Comparison of ENCODE assay signal across 26 mouse cellular contexts in the genomic region with DNA sequence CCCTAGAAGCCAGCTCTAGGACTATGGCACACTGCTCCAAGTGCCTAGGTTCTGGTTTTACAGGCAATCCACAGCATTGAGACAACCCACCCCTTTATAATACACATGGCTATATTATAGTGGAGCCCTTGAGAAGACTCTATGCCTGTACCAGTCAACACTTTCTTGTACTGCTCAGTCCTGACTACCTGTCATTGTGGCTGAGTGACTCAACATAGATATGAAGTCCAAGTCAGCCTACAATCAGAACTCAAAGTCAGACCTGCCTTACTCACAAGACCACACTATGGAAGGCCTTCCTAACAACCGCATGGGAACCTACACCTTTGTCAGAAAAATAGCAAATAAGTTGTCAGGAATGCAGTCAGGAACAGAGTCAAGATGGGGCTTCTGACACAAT. TPM values are rescaled to one million over a fixed set of nuclear protein-coding genes. Genes with fewer than 3 reads are reported as not detected.
DNase-seq lines count a peak whose midpoint lies in the region; ATAC-seq and TF ChIP-seq lines count a peak whose summit lies in the region.
"Had no signal": no experiment of that assay in that cellular context is flagged by ENCODE, and none has a peak within 500 bp of the region (broad histone marks: within the 10 kb centered on the region; RNA-seq: fewer than 3 reads in every experiment).

No protein-coding gene starts in this region.

- H3K4me2 ChIP-seq in midbrain, embryonic 12.5 days (replicated peaks): no peak overlapping the region
- H3K4me2 ChIP-seq in midbrain, embryonic 15.5 days: no peak overlapping the region
- H3K4me2 ChIP-seq in liver, embryonic 12.5 days: peak overlapping the region; percentile 37
- peak overlapping the region; percentile 13; the same call in 1 of the 2 replicates for H3K4me2 ChIP-seq in liver, postnatal 0 days (ENCODE audit: low read depth, low read length)
- H3K4me2 ChIP-seq: embryonic facial prominence, embryonic 15.5 days; hindbrain, embryonic 13.5 days had no signal

- intact Hi-C loops in left cerebral cortex, postnatal 36 days (cut with DNase I): no loop called here

- H3K4me1 ChIP-seq in midbrain, embryonic 12.5 days: peaks cover 29% of the 10 kb centered on the region
- H3K4me1 ChIP-seq in midbrain, embryonic 15.5 days: peaks cover 29% of the 10 kb centered on the region
- H3K4me1 ChIP-seq in liver, embryonic 12.5 days: peaks cover 75% of the 10 kb centered on the region
- peaks cover 37% of the 10 kb centered on the region for H3K4me1 ChIP-seq in liver, postnatal 0 days (ENCODE audit: insufficient read depth)
- peaks cover 43% of the 10 kb centered on the region for H3K4me1 ChIP-seq in embryonic facial prominence, embryonic 10.5 days

- H3K27ac ChIP-seq in midbrain, embryonic 12.5 days (replicated peaks): no peak overlapping the region
- H3K27ac ChIP-seq in midbrain, embryonic 15.5 days: no peak overlapping the region
- H3K27ac ChIP-seq in liver, embryonic 12.5 days: 0 out of 2 replicates have a peak overlapping the region, but pooled peaks have one; percentile 38
- H3K27ac ChIP-seq in liver, postnatal 0 days (ENCODE audit: low read depth): no peak overlapping the region
- H3K27ac ChIP-seq in embryonic facial prominence, embryonic 10.5 days (replicated peaks): no peak overlapping the region
- H3K27ac ChIP-seq: embryonic facial prominence, embryonic 15.5 days; forebrain, embryonic 10.5 days; hindbrain, embryonic 13.5 days; hindbrain, postnatal 0 days had no signal

- H3K9ac ChIP-seq in midbrain, embryonic 12.5 days (replicated peaks): 0 out of 2 replicates have a peak overlapping the region, but pooled peaks have one; percentile 6
- no peak overlapping the region for H3K9ac ChIP-seq in midbrain, embryonic 15.5 days
- H3K9ac ChIP-seq in liver, embryonic 12.5 days: no peak overlapping the region
- no peak overlapping the region for H3K9ac ChIP-seq in liver, postnatal 0 days (replicated peaks)
- H3K9ac ChIP-seq: embryonic facial prominence, embryonic 15.5 days; hindbrain, embryonic 13.5 days had no signal

- WGBS in midbrain, embryonic 12.5 days: 98% methylated on average over 1 of the region's 1 CpGs
- 98% methylated on average over 1 of the region's 1 CpGs for WGBS in midbrain, embryonic 15.5 days
- WGBS in liver, embryonic 12.5 days (ENCODE audit: insufficient replicate concordance): 83% methylated on average over 1 of the region's 1 CpGs
- WGBS in liver, postnatal 0 days (ENCODE audit: insufficient replicate concordance): 96% methylated on average over 1 of the region's 1 CpGs
- 95% methylated on average over 1 of the region's 1 CpGs for WGBS in embryonic facial prominence, embryonic 10.5 days

- H3K27me3 ChIP-seq in midbrain, embryonic 12.5 days: no peaks in the 10 kb centered on the region
- H3K27me3 ChIP-seq in midbrain, embryonic 15.5 days (replicated peaks): no peaks in the 10 kb centered on the region
- no peaks in the 10 kb centered on the region for H3K27me3 ChIP-seq in liver, embryonic 12.5 days (replicated peaks)
- H3K27me3 ChIP-seq in liver, postnatal 0 days (ENCODE audit: insufficient read depth, low read length): no peaks in the 10 kb centered on the region
- H3K27me3 ChIP-seq in embryonic facial prominence, embryonic 10.5 days (replicated peaks; ENCODE audit: low read depth, poor library complexity, severe bottlenecking): no peaks in the 10 kb centered on the region
- H3K27me3 ChIP-seq: embryonic facial prominence, embryonic 15.5 days; hindbrain, embryonic 13.5 days; Patski had no signal

- TF ChIP-seq EP300 in liver, postnatal 0 days (IDR thresholded peaks at IDR 0.05; ENCODE audit: low read depth): no peak

- DNase-seq in liver, postnatal 0 days: no peak
- DNase-seq in frontal cortex, postnatal 10 days (ENCODE audit: low spot score in 2 of 2): no peak
- no peak for DNase-seq in left cerebral cortex, postnatal 36 days (ENCODE audit: low spot score in 2 of 2)
- DNase-seq in embryonic facial prominence, embryonic 10.5 days (ENCODE audit: low spot score): no peak
- DNase-seq: adrenal gland, adult 2 months; adrenal gland, postnatal 25 days; cerebellum, adult 18-20 months; cerebellum, adult 9-11 months; gastrocnemius, postnatal 36 days; heart, adult 11 months; heart, postnatal 10 days had no signal

- H3K4me3 ChIP-seq in midbrain, embryonic 12.5 days: no peak overlapping the region
- H3K4me3 ChIP-seq in midbrain, embryonic 15.5 days: no peak overlapping the region
- H3K4me3 ChIP-seq in liver, embryonic 12.5 days: no peak overlapping the region
- H3K4me3 ChIP-seq in liver, postnatal 0 days (ENCODE audit: low read depth, low read length): no peak overlapping the region
- no peak overlapping the region for H3K4me3 ChIP-seq in embryonic facial prominence, embryonic 10.5 days
- H3K4me3 ChIP-seq: embryonic facial prominence, embryonic 15.5 days; erythroblast, embryonic 14.5 days; forebrain, embryonic 10.5 days; hindbrain, embryonic 13.5 days had no signal

- no peaks in the 10 kb centered on the region for H3K9me3 ChIP-seq in midbrain, embryonic 12.5 days
- no peaks in the 10 kb centered on the region for H3K9me3 ChIP-seq in midbrain, embryonic 15.5 days
- no peaks in the 10 kb centered on the region for H3K9me3 ChIP-seq in liver, embryonic 12.5 days (replicated peaks)
- no peaks in the 10 kb centered on the region for H3K9me3 ChIP-seq in liver, postnatal 0 days (ENCODE audit: low read length)
- no peaks in the 10 kb centered on the region for H3K9me3 ChIP-seq in embryonic facial prominence, embryonic 10.5 days
- H3K9me3 ChIP-seq: embryonic facial prominence, embryonic 15.5 days; forebrain, embryonic 10.5 days; hindbrain, embryonic 13.5 days had no signal

- no peak for ATAC-seq in midbrain, embryonic 12.5 days (ENCODE audit: low FRiP score, low read depth)
- ATAC-seq in midbrain, embryonic 15.5 days (replicated peaks): no peak
- no peak for ATAC-seq in liver, embryonic 12.5 days
- ATAC-seq in liver, postnatal 0 days: no peak
- ATAC-seq: forebrain, embryonic 16.5 days; hindbrain, postnatal 0 days; Patski had no signal

- no peak for TF ChIP-seq CTCF in liver, postnatal 0 days (IDR thresholded peaks at IDR 0.05; ENCODE audit: low read depth)

- H3K36me3 ChIP-seq in midbrain, embryonic 12.5 days: peaks cover 39% of the 10 kb centered on the region
- H3K36me3 ChIP-seq in midbrain, embryonic 15.5 days (replicated peaks): peaks cover 6% of the 10 kb centered on the region; the same call in 1 of the 2 replicates
- peaks cover 48% of the 10 kb centered on the region for H3K36me3 ChIP-seq in liver, embryonic 12.5 days
- peaks cover 11% of the 10 kb centered on the region; the same call in 1 of the 2 replicates for H3K36me3 ChIP-seq in liver, postnatal 0 days (replicated peaks; ENCODE audit: insufficient read depth, low read length)
- peaks cover 66% of the 10 kb centered on the region for H3K36me3 ChIP-seq in embryonic facial prominence, embryonic 10.5 days (replicated peaks)

RNA-seq across cellular contexts. Expression of a gene that starts 3.7 kb away (rescaled TPM):
- 117 and 126 TPM in 2 replicates for polyA plus RNA-seq in midbrain, embryonic 12.5 days (2016; fragmentation: Nextera tagmentation; extraction: Ambion mirVana)
- polyA plus RNA-seq in midbrain, embryonic 15.5 days (2015; fragmentation: Nextera tagmentation; extraction: Ambion mirVana): 88.2 and 91.3 TPM in 2 replicates
- 61.1 and 61.5 TPM in 2 replicates for polyA plus RNA-seq in liver, embryonic 12.5 days (2016; fragmentation: Nextera tagmentation; extraction: Ambion mirVana)
- polyA plus RNA-seq in liver, postnatal 0 days (2015; fragmentation: Nextera tagmentation; extraction: Ambion mirVana): 20.9 and 21.7 TPM in 2 replicates
- 100 to 1,000 TPM in 1 of 2 experiments, 10 to 100 TPM in 1; 90.2 to 106 TPM for total RNA-seq in left cerebral cortex, postnatal 36 days (2021)
- 130 and 133 TPM in 2 replicates for polyA plus RNA-seq in embryonic facial prominence, embryonic 10.5 days (2016; fragmentation: Nextera tagmentation; extraction: Ambion mirVana)

RNA-seq across cellular contexts. Expression of a gene that starts 43.3 kb away (rescaled TPM):
- 1.7 TPM in 2 replicates for polyA plus RNA-seq in midbrain, embryonic 12.5 days (2016; fragmentation: Nextera tagmentation; extraction: Ambion mirVana)
- polyA plus RNA-seq in midbrain, embryonic 15.5 days (2015; fragmentation: Nextera tagmentation; extraction: Ambion mirVana): 11.3 and 11.4 TPM in 2 replicates
- polyA plus RNA-seq in liver, embryonic 12.5 days (2016; fragmentation: Nextera tagmentation; extraction: Ambion mirVana): 0.16 and 0.32 TPM in 2 replicates
- polyA plus RNA-seq in liver, postnatal 0 days (2015; fragmentation: Nextera tagmentation; extraction: Ambion mirVana): not detected in 2 replicates
- 1 to 10 TPM; 3.1 to 3.2 TPM for total RNA-seq in left cerebral cortex, postnatal 36 days (2021)
- polyA plus RNA-seq in embryonic facial prominence, embryonic 10.5 days (2016; fragmentation: Nextera tagmentation; extraction: Ambion mirVana): 1.1 TPM in 2 replicates
- total RNA-seq: gastrocnemius, adult 8-10 months; gastrocnemius, postnatal 36 days; heart, postnatal 10 days; hematopoietic stem cell, adult 5-6 weeks had no signal
- polyA plus RNA-seq: erythroblast, embryonic 14.5 days had no signal

RNA-seq across cellular contexts. Expression of a gene that starts 58.2 kb away (rescaled TPM):
- not detected in 2 replicates for polyA plus RNA-seq in midbrain, embryonic 12.5 days (2016; fragmentation: Nextera tagmentation; extraction: Ambion mirVana)
- 0.36 TPM in 1 of 2 replicates, not detected in the other for polyA plus RNA-seq in midbrain, embryonic 15.5 days (2015; fragmentation: Nextera tagmentation; extraction: Ambion mirVana)
- polyA plus RNA-seq in liver, embryonic 12.5 days (2016; fragmentation: Nextera tagmentation; extraction: Ambion mirVana): 2.3 and 3.6 TPM in 2 replicates
- 1.2 and 26.9 TPM in 2 replicates for polyA plus RNA-seq in liver, postnatal 0 days (2015; fragmentation: Nextera tagmentation; extraction: Ambion mirVana)
- not detected for total RNA-seq in left cerebral cortex, postnatal 36 days (2021)
- polyA plus RNA-seq in embryonic facial prominence, embryonic 10.5 days (2016; fragmentation: Nextera tagmentation; extraction: Ambion mirVana): not detected in 2 replicates
- total RNA-seq: adrenal gland, adult 2 months; adrenal gland, postnatal 25 days; gastrocnemius, adult 8-10 months; gastrocnemius, postnatal 36 days; heart, postnatal 10 days; hematopoietic stem cell, adult 5-6 weeks; hindbrain, postnatal 0 days had no signal
- polyA plus RNA-seq: C2C12; embryonic facial prominence, embryonic 11.5 days; embryonic facial prominence, embryonic 15.5 days; erythroblast, embryonic 14.5 days; forebrain, embryonic 10.5 days; forebrain, embryonic 16.5 days; heart, embryonic 14.5 days; hindbrain, embryonic 13.5 days; hindbrain, postnatal 0 days; Patski had no signal

Comparison
In these comparisons a context has a peak if more than half of its experiments do, and no peak if none do; other contexts are left out.
1. H3K4me2 ChIP-seq: peak in liver, embryonic 12.5 days (single experiment) and liver, postnatal 0 days (single experiment); none in midbrain, embryonic 12.5 days (single experiment) and midbrain, embryonic 15.5 days (single experiment).